Mouse (Mus musculus): ENCODE results near the gene Prl2a1. TPM values are rescaled to one million over a fixed set of nuclear protein-coding genes. Genes with fewer than 3 reads are reported as not detected.
"Not testable (repeated sequence)": the region's sequence is repeated elsewhere in the genome, so short reads cannot be mapped to it uniquely, and the experiment has no call there.

Prl2a1 gene
- total RNA-seq (2022), result not detected

GRCm38 (mm10) chr13:27801354-27801753 lies at the start of gene Prl2a1:
TSS of gene Prl2a1 (plus strand) at chr13:27801654.
- no peak for DNase-seq (ENCODE audit: low spot score in 2 of 2)

- not testable (repeated sequence) for DNase-seq (ENCODE audit: low spot score in 2 of 2)
Measured at GRCm38 (mm10) chr13:27780704-27781103, 20.8 kb upstream of the Prl2a1 start, which contains the start of gene Prl7c1. TSS of gene Prl7c1 (minus strand) at chr13:27780804.

DNA sequence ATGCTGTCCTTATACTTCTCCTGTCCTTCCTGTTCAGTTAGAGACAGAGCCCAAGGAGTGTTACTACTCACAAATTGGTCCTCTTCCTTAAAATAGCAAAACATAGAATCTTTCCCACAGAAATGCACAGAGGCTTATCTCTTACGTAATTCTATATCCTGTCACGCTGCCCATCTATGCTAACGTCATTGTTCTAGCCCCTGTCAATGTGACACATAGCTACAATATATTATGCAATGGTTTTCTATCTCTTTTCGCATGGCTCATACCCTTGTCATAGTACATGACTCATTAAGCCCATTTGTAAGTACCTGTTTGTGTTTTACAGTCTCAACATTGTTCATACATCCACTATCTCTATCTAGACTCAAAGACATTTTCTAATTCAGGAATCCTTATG lies 2.2 kb upstream of the Prl2a1 start:
- no peak for DNase-seq (ENCODE audit: low spot score in 2 of 2)

GRCm38 (mm10) chr13:27802765-27803164 lies 1.3 kb downstream of the Prl2a1 start:
- no peak for DNase-seq (ENCODE audit: low spot score in 2 of 2)

DNA sequence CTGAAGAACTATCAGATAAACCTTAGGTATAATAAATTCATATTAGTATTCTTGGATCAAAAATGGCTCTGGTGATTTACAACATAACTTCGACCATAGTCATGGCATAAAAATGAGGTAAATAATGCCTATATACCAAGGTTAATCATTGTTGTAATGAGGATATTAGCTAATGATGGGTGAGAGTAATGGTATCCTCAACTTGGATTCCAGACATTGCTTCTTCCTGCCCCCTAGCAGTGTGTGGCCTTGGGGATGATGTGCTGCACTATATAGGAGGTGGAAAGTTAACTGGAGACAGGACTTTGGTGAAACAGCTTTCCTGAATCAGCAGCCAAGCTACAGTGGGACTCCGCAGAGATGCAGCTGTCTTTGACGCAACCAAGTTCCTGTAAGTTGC lies 47.6 kb downstream of the Prl2a1 start, which contains the start of gene Prl2c1:
Gene Prl2c1, plus strand, starts transcription at position 301 of the 400 bp plus-strand sequence.
- no peak for DNase-seq (ENCODE audit: low spot score in 2 of 2)

Other genes with a start within 250 kb of the Prl2a1 start
- gene Prl8a9, start 237.0 kb upstream of the Prl2a1 start, total RNA-seq (2022), result not detected
- not detected for gene Prl8a1, start 219.5 kb upstream of the Prl2a1 start, total RNA-seq (2022)
- gene Prl7b1, start 191.1 kb upstream of the Prl2a1 start, total RNA-seq (2022), result not detected
- not detected for gene Prl7a1, start 159.2 kb upstream of the Prl2a1 start, total RNA-seq (2022)
- not detected for gene Prl7a2, start 133.6 kb upstream of the Prl2a1 start, total RNA-seq (2022)
- not detected for gene Prl7d1, start 84.9 kb upstream of the Prl2a1 start, total RNA-seq (2022)
- gene Prl7c1, start 20.9 kb upstream of the Prl2a1 start, total RNA-seq (2022), result not detected
- gene Prl2c1, start 47.7 kb downstream of the Prl2a1 start, total RNA-seq (2022), result not detected
- not detected for gene Prl4a1, start 214.6 kb downstream of the Prl2a1 start, total RNA-seq (2022)